Mouse (Mus musculus) megakaryocyte progenitor cell, adult 5-6 weeks (primary cell): ENCODE measurements around the gene Gmppa. TPM values are rescaled to one million over a fixed set of nuclear protein-coding genes. Genes with fewer than 3 reads are reported as not detected.

Experiments used
- ATAC-seq: replicated peaks from 2 replicates; pipeline ENCODE4 v1.8.0; 2016; ENCODE audit warnings: mild to moderate bottlenecking, moderate TSS enrichment, inconsistent platforms; ENCODE audit not compliant: poor library complexity
- total RNA-seq, 2 experiments: library from RNA; stranded (forward) in 1 of 2; stranded (reverse) in 1 of 2; fragments of 157-497, 149-512 nt in 1 of 2; fragments of 200-1000 nt in 1 of 2; gene quantifications; 2 replicates each; pipeline versions ENCODE4 v1.2.3 to v1.2.4; 2015 to 2017

Gene Gmppa
- total RNA-seq, 2 experiments from 2014 or later: 65.8 to 98.6 TPM

- ATAC-seq: no peak
These were observed 16.2 kb downstream of the Gmppa start for GRCm38 (mm10) chr1:75451900-75452299.

- ATAC-seq: no peak
These were observed 19.7 kb downstream of the Gmppa start for GRCm38 (mm10) chr1:75455433-75455832.

- no peak for ATAC-seq
These were observed 20.2 kb downstream of the Gmppa start for GRCm38 (mm10) chr1:75455948-75456347.

- peak; percentile 48; the same call in 1 of the 2 replicates for ATAC-seq
These were observed 21.2 kb downstream of the Gmppa start for GRCm38 (mm10) chr1:75456746-75457564.

GRCm38 (mm10) chr1:75457710-75458024, 21.9 kb downstream of the Gmppa start:
- ATAC-seq: no peak

- 0 out of 2 replicates have a peak, but pooled peaks have one; percentile 12 for ATAC-seq
These were observed 22.5 kb downstream of the Gmppa start for GRCm38 (mm10) chr1:75458025-75458788.

GRCm38 (mm10) chr1:75458789-75459684, 23.3 kb downstream of the Gmppa start:
- ATAC-seq: no peak

GRCm38 (mm10) chr1:75460297-75460696, 24.6 kb downstream of the Gmppa start:
- ATAC-seq: no peak

GRCm38 (mm10) chr1:75462636-75463035, 26.9 kb downstream of the Gmppa start:
- ATAC-seq: peak; percentile 55

- ATAC-seq: peak; percentile 62
These were observed 28.0 kb downstream of the Gmppa start for GRCm38 (mm10) chr1:75463652-75464204.

GRCm38 (mm10) chr1:75467215-75467927, 31.6 kb downstream of the Gmppa start:
- peak; percentile 81 for ATAC-seq

- no peak for ATAC-seq
These were observed 33.6 kb downstream of the Gmppa start for GRCm38 (mm10) chr1:75469287-75469825.

- no peak for ATAC-seq
These were observed 40.7 kb downstream of the Gmppa start for GRCm38 (mm10) chr1:75476441-75476840.

GRCm38 (mm10) chr1:75477264-75477965, 41.7 kb downstream of the Gmppa start:
- ATAC-seq: peak; percentile 64

- no peak for ATAC-seq
These were observed 42.2 kb downstream of the Gmppa start for GRCm38 (mm10) chr1:75477966-75478290.

- ATAC-seq: no peak
These were observed 42.8 kb downstream of the Gmppa start for GRCm38 (mm10) chr1:75478497-75478896.

- peak; percentile 86 for ATAC-seq
These were observed 43.3 kb downstream of the Gmppa start, which contains the start of the genes Chpf and Tmem198 for GRCm38 (mm10) chr1:75478916-75479634. Gene Chpf (minus strand): TSS chr1:75479307. Gene Tmem198 (plus strand): TSS chr1:75479532.

- ATAC-seq: no peak
These were observed 43.9 kb downstream of the Gmppa start for GRCm38 (mm10) chr1:75479635-75479989.

GRCm38 (mm10) chr1:75480036-75480435, 44.3 kb downstream of the Gmppa start:
- no peak for ATAC-seq
